Mouse (Mus musculus): Measurements from ENCODE around the gene Trmt44. TPM values are rescaled to one million over a fixed set of nuclear protein-coding genes. Genes with fewer than 3 reads are reported as not detected.

Gene Trmt44
- total RNA-seq (2014; fragmentation: Nextera tagmentation) (14.7 and 16.4 TPM in 2 replicates), total RNA-seq (2017) (15.0 and 18.0 TPM in 2 replicates), polyA plus RNA-seq (2012) (4.2 and 5.9 TPM in 2 replicates)

- Histone ChIP-seq H3K9me3 (replicated peaks) (no peaks in the 10 kb centered on the region), H3K4me1 (ENCODE audit: insufficient read depth, low read depth, low read length) (peaks cover 33% of the 10 kb centered on the region), H3K27me3 (ENCODE audit: insufficient read depth, low read length) (no peaks in the 10 kb centered on the region), H3K36me3 (replicated peaks) (peaks cover 43% of the 10 kb centered on the region), H3K4me3 (ENCODE audit: low read depth, low read length) (peak within 1 kb of the TSS; percentile 97)
- TF ChIP-seq TAL1 (conservative IDR thresholded peaks at IDR 0.05; ENCODE audit: low read depth, low read length), result no peak
- no peak for TF ChIP-seq POLR2AphosphoS5 (IDR thresholded peaks at IDR 0.05; ENCODE audit: insufficient replicate concordance, low read depth, low read length)
- DNase-seq (ENCODE audit: low spot score) (peak; percentile 96), ATAC-seq (ENCODE audit: extremely low read depth, insufficient number of reproducible peaks, low FRiP score, poor library complexity, severe bottlenecking) (peak; percentile 89)
Observed at GRCm38 (mm10) chr5:35574653-35575599, at the start of gene Trmt44. Gene Trmt44 (minus strand): TSS chr5:35575070.

GRCm38 (mm10) chr5:35623831-35624230, 49.0 kb upstream of the Trmt44 start:
- DNase-seq (ENCODE audit: low spot score), result no peak
- Histone ChIP-seq H3K4me1 (ENCODE audit: insufficient read depth, low read depth, low read length) (no peaks in the 10 kb centered on the region), H3K36me3 (replicated peaks) (no peaks in the 10 kb centered on the region), H3K9me3 (replicated peaks) (no peaks in the 10 kb centered on the region), H3K4me3 (ENCODE audit: low read depth, low read length) (no peak overlapping the region), H3K27me3 (ENCODE audit: insufficient read depth, low read length) (peaks cover 17% of the 10 kb centered on the region)
- TF ChIP-seq GATA2 (IDR thresholded peaks at IDR 0.05; ENCODE audit: borderline replicate concordance, low read depth, low read length) (no peak), TAL1 (conservative IDR thresholded peaks at IDR 0.05; ENCODE audit: low read depth, low read length) (no peak), POLR2AphosphoS5 (IDR thresholded peaks at IDR 0.05; ENCODE audit: insufficient replicate concordance, low read depth, low read length) (no peak), CTCF (IDR thresholded peaks at IDR 0.05; ENCODE audit: low read depth, low read length) (no peak), GATA1 (IDR thresholded peaks at IDR 0.05; ENCODE audit: borderline replicate concordance, low read length) (no peak)
- ATAC-seq (ENCODE audit: extremely low read depth, insufficient number of reproducible peaks, low FRiP score, poor library complexity, severe bottlenecking), result no peak

- no peaks in the 10 kb centered on the region for H3K9me3 ChIP-seq (replicated peaks)
- peaks cover 17% of the 10 kb centered on the region for H3K27me3 ChIP-seq (ENCODE audit: insufficient read depth, low read length)
- no peaks in the 10 kb centered on the region for H3K4me1 ChIP-seq (ENCODE audit: insufficient read depth, low read depth, low read length)
- ATAC-seq (ENCODE audit: extremely low read depth, insufficient number of reproducible peaks, low FRiP score, poor library complexity, severe bottlenecking) (no peak), DNase-seq (ENCODE audit: low spot score) (no peak)
- H3K36me3 ChIP-seq (replicated peaks), result no peaks in the 10 kb centered on the region
- H3K4me3 ChIP-seq (ENCODE audit: low read depth, low read length), result no peak overlapping the region
- TF ChIP-seq CTCF (IDR thresholded peaks at IDR 0.05; ENCODE audit: low read depth, low read length), result no peak
- TF ChIP-seq TAL1 (conservative IDR thresholded peaks at IDR 0.05; ENCODE audit: low read depth, low read length), result no peak
- TF ChIP-seq GATA2 (IDR thresholded peaks at IDR 0.05; ENCODE audit: borderline replicate concordance, low read depth, low read length), result no peak
- no peak for TF ChIP-seq POLR2AphosphoS5 (IDR thresholded peaks at IDR 0.05; ENCODE audit: insufficient replicate concordance, low read depth, low read length)
- no peak for TF ChIP-seq GATA1 (IDR thresholded peaks at IDR 0.05; ENCODE audit: borderline replicate concordance, low read length)
Observed at GRCm38 (mm10) chr5:35621114-35621513, 46.2 kb upstream of the Trmt44 start.

- Histone ChIP-seq H3K27me3 (ENCODE audit: insufficient read depth, low read length) (peaks cover 14% of the 10 kb centered on the region), H3K9me3 (replicated peaks) (no peaks in the 10 kb centered on the region), H3K36me3 (replicated peaks) (peaks cover 7% of the 10 kb centered on the region), H3K4me3 (ENCODE audit: low read depth, low read length) (no peak overlapping the region), H3K4me1 (ENCODE audit: insufficient read depth, low read depth, low read length) (no peaks in the 10 kb centered on the region)
- ATAC-seq (ENCODE audit: extremely low read depth, insufficient number of reproducible peaks, low FRiP score, poor library complexity, severe bottlenecking) (no peak), DNase-seq (ENCODE audit: low spot score) (no peak)
- TF ChIP-seq TAL1 (conservative IDR thresholded peaks at IDR 0.05; ENCODE audit: low read depth, low read length) (no peak), POLR2AphosphoS5 (IDR thresholded peaks at IDR 0.05; ENCODE audit: insufficient replicate concordance, low read depth, low read length) (no peak), CTCF (IDR thresholded peaks at IDR 0.05; ENCODE audit: low read depth, low read length) (no peak), GATA1 (IDR thresholded peaks at IDR 0.05; ENCODE audit: borderline replicate concordance, low read length) (no peak), GATA2 (IDR thresholded peaks at IDR 0.05; ENCODE audit: borderline replicate concordance, low read depth, low read length) (no peak)
Observed at GRCm38 (mm10) chr5:35616943-35617342, 42.1 kb upstream of the Trmt44 start.

- no peak for TF ChIP-seq POLR2AphosphoS5 (IDR thresholded peaks at IDR 0.05; ENCODE audit: insufficient replicate concordance, low read depth, low read length)
- TF ChIP-seq CTCF (IDR thresholded peaks at IDR 0.05; ENCODE audit: low read depth, low read length), result no peak
- no peak for TF ChIP-seq GATA2 (IDR thresholded peaks at IDR 0.05; ENCODE audit: borderline replicate concordance, low read depth, low read length)
- no peak for TF ChIP-seq TAL1 (conservative IDR thresholded peaks at IDR 0.05; ENCODE audit: low read depth, low read length)
- no peak for TF ChIP-seq GATA1 (IDR thresholded peaks at IDR 0.05; ENCODE audit: borderline replicate concordance, low read length)
- peaks cover 41% of the 10 kb centered on the region for H3K36me3 ChIP-seq (replicated peaks)
- no peak overlapping the region for H3K4me3 ChIP-seq (ENCODE audit: low read depth, low read length)
- ATAC-seq (ENCODE audit: extremely low read depth, insufficient number of reproducible peaks, low FRiP score, poor library complexity, severe bottlenecking), result no peak
- no peaks in the 10 kb centered on the region for H3K9me3 ChIP-seq (replicated peaks)
- H3K27me3 ChIP-seq (ENCODE audit: insufficient read depth, low read length), result peaks cover 3% of the 10 kb centered on the region; the same call in 1 of the 2 replicates
- DNase-seq (ENCODE audit: low spot score), result no peak
- 0 out of 2 replicates have a peak, but pooled peaks cover 3% of the 10 kb centered on the region for H3K4me1 ChIP-seq (ENCODE audit: insufficient read depth, low read depth, low read length)
Observed at GRCm38 (mm10) chr5:35612722-35613121, 37.9 kb upstream of the Trmt44 start.

GRCm38 (mm10) chr5:35611900-35612299, 37.0 kb upstream of the Trmt44 start:
- ATAC-seq (ENCODE audit: extremely low read depth, insufficient number of reproducible peaks, low FRiP score, poor library complexity, severe bottlenecking), result no peak
- peaks cover 41% of the 10 kb centered on the region for H3K36me3 ChIP-seq (replicated peaks)
- DNase-seq (ENCODE audit: low spot score), result no peak
- H3K4me3 ChIP-seq (ENCODE audit: low read depth, low read length), result no peak overlapping the region
- 0 out of 2 replicates have a peak, but pooled peaks cover 3% of the 10 kb centered on the region for H3K4me1 ChIP-seq (ENCODE audit: insufficient read depth, low read depth, low read length)
- H3K9me3 ChIP-seq (replicated peaks), result no peaks in the 10 kb centered on the region
- no peak for TF ChIP-seq POLR2AphosphoS5 (IDR thresholded peaks at IDR 0.05; ENCODE audit: insufficient replicate concordance, low read depth, low read length)
- no peak for TF ChIP-seq CTCF (IDR thresholded peaks at IDR 0.05; ENCODE audit: low read depth, low read length)
- TF ChIP-seq GATA2 (IDR thresholded peaks at IDR 0.05; ENCODE audit: borderline replicate concordance, low read depth, low read length), result no peak
- TF ChIP-seq TAL1 (conservative IDR thresholded peaks at IDR 0.05; ENCODE audit: low read depth, low read length), result no peak
- no peak for TF ChIP-seq GATA1 (IDR thresholded peaks at IDR 0.05; ENCODE audit: borderline replicate concordance, low read length)
- no peaks in the 10 kb centered on the region for H3K27me3 ChIP-seq (ENCODE audit: insufficient read depth, low read length)
